Mouse (Mus musculus) forebrain, embryonic 12.5 days (tissue): ENCODE results near the gene Max. TPM values are rescaled to one million over a fixed set of nuclear protein-coding genes. Genes with fewer than 3 reads are reported as not detected.

Experiments used
- ATAC-seq: fragments of 200-750 bp; cut with Nextera tagmentation; 2 replicates; pipeline ENCODE4 v1.8.0; 2017; ENCODE audit warnings: moderate TSS enrichment; ENCODE audit not compliant: low FRiP score
- H3K27ac ChIP-seq: fragments of 300-500 bp; sonication (generic); 2 replicates; pipeline ENCODE4 v1.5.1; 2016; ENCODE audit warnings: mild to moderate bottlenecking
- H3K27me3 ChIP-seq: fragments of 300-500 bp; sonication (generic); 2 replicates; pipeline ENCODE4 v1.6.1; 2016; ENCODE audit warnings: mild to moderate bottlenecking
- H3K36me3 ChIP-seq: fragments of 300-500 bp; sonication (generic); replicated peaks from 2 replicates; pipeline ENCODE4 v1.6.1; 2016; ENCODE audit warnings: mild to moderate bottlenecking
- H3K4me1 ChIP-seq: fragments of 300-500 bp; sonication (generic); 2 replicates; pipeline ENCODE4 v1.6.1; 2016
- H3K4me2 ChIP-seq: fragments of 300-500 bp; sonication (generic); 2 replicates; pipeline ENCODE4 v1.6.1; 2016; ENCODE audit warnings: mild to moderate bottlenecking, moderate library complexity
- H3K4me3 ChIP-seq: fragments of 300-500 bp; sonication (generic); replicated peaks from 2 replicates; pipeline ENCODE4 v1.5.1; 2016; ENCODE audit warnings: mild to moderate bottlenecking
- H3K9ac ChIP-seq: fragments of 300-500 bp; sonication (generic); 2 replicates; pipeline ENCODE4 v1.6.1; 2016; ENCODE audit warnings: mild to moderate bottlenecking
- H3K9me3 ChIP-seq: fragments of 300-500 bp; sonication (generic); 2 replicates; pipeline ENCODE4 v1.6.1; 2016
- WGBS: fragments of 180-500 bp; shearing (Covaris S2); methylation state at CpG from one replicate; pipeline ENCODE4 v1.1.7; 2016; 5-methylcytosine and 5-hydroxymethylcytosine counted together
- polyA plus RNA-seq: library from polyadenylated mRNA; unstranded; fragments of >200 nt; fragmentation: Nextera tagmentation; extraction: Ambion mirVana; gene quantifications from 2 replicates; pipeline ENCODE4 v1.2.1, GENCODE M21; 2016

Gene Max
- polyA plus RNA-seq, 1 experiment from 2014 or later: 23.4 TPM

DNA sequence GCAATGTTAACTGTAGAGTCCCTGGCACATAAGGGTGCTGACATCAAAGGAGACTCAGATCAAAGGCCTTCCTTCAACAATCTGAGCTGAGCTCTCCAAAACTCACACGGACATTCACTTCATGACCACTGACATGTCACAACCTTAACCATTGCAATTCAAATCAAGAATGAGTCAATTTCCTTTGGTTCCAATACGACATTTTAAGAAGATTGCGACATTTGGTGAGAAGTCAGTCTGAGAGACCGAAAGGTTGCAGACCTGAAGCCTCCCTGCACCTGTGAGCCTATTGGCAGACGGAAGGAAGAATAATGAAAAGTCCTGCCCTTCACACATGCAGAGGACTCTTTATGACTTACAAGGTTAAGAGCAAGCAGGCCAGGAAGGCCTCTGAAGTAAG is 11.7 kb downstream of the Max start:
- no peak overlapping the region for H3K4me3 ChIP-seq
- H3K27ac ChIP-seq: no peak overlapping the region
- H3K36me3 ChIP-seq: peaks cover 74% of the 10 kb centered on the region
- 93% methylated on average over 5 of the region's 5 CpGs for WGBS
- H3K9me3 ChIP-seq: no peaks in the 10 kb centered on the region
- no peaks in the 10 kb centered on the region for H3K27me3 ChIP-seq
- H3K9ac ChIP-seq: no peak overlapping the region
- H3K4me2 ChIP-seq: no peak overlapping the region
- no peak for ATAC-seq
- no peaks in the 10 kb centered on the region for H3K4me1 ChIP-seq

DNA sequence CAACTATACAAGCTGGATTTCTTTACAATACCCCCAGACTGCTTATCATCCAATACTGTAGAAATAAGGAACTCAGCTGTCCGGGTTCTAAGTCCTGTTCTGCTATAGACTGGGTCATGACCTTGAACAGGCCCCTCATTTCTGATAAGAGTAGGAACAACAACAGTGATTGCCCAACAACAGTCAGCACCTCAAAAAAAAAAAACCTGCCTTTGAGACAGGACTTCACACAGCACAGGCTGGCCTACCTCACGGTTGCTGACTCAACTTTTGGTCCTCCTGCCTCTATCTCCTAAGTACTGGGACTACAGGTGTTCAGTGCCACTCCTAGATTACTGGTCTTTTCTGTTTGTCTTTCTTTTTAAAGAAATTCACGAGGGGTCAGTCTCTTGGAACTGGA is 13.2 kb downstream of the Max start:
- WGBS: 88% methylated on average over 3 of the region's 3 CpGs
- no peak for ATAC-seq

DNA sequence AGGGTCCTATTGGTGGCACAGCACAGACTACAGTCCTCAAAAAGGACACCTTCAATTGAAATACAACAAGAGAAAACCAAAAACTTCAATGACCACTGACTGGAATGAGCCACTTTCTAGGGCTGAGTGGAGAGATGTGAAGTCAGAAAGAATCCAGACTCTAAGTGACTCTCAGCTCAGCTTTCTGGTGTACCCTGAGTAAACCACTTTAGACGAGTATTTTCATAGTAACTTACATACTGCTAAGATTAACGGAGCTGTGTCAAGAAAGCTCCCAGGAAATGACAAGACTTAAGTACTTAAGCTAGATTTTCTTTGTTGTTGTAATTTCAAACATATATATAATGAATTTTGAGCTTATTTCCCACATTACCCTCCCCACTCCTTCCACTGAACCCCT is 13.8 kb downstream of the Max start:
- Histone ChIP-seq H3K9ac (no peak overlapping the region), H3K4me2 (no peak overlapping the region), H3K4me3 (no peak overlapping the region), H3K27ac (no peak overlapping the region), H3K27me3 (no peaks in the 10 kb centered on the region), H3K4me1 (no peaks in the 10 kb centered on the region), H3K36me3 (peaks cover 88% of the 10 kb centered on the region), H3K9me3 (no peaks in the 10 kb centered on the region)
- ATAC-seq: no peak
- WGBS: 85% methylated on average over 2 of the region's 2 CpGs

More for the DNA sequence above, 13.2 kb downstream of the Max start:
- Histone ChIP-seq H3K36me3 (peaks cover 82% of the 10 kb centered on the region), H3K4me1 (no peaks in the 10 kb centered on the region), H3K27ac (no peak overlapping the region), H3K4me3 (no peak overlapping the region), H3K9me3 (no peaks in the 10 kb centered on the region), H3K4me2 (no peak overlapping the region), H3K27me3 (no peaks in the 10 kb centered on the region), H3K9ac (no peak overlapping the region)

DNA sequence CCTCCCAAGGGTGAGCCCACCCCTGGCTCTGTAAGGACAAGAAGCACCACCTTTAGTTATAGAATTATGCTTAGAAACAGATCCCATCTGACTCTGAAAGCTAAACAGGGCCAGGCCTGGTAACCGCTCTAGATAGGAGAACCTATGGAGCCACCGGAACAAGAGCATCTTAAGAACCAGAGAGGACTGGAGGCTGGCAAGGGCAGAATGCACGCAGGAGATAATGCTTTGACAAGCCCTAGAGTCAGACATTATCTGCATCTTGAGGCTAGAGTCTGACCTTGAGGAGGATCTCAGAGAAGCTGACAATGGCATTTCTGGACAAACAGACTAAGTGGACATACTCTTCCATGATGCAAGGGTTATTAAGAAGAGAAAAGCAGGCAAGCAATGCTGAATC is 14.5 kb downstream of the Max start:
- WGBS: 94% methylated on average over 3 of the region's 3 CpGs
- Histone ChIP-seq H3K4me3 (no peak overlapping the region), H3K9ac (no peak overlapping the region), H3K27me3 (no peaks in the 10 kb centered on the region), H3K9me3 (no peaks in the 10 kb centered on the region), H3K36me3 (peaks cover 88% of the 10 kb centered on the region), H3K4me1 (no peaks in the 10 kb centered on the region), H3K4me2 (no peak overlapping the region), H3K27ac (no peak overlapping the region)
- no peak for ATAC-seq

DNA sequence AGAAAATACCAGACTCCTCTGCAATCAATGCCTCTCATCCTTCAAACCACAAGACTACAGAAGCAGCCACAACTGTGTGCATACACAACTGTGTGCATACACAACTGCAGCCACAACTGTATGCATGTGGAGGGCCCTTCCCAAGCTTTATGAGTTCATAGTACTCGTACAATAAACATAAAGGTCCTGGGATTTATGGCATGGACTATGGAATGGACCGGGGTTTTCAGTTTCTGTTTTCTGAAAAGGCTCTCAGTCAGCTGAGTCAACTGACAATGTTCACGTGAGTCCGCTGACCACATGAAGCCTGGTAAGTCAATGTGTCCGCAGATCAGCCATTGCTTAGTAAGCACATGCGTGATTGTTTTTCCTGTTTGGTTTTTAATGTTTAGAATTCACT is 18.5 kb downstream of the Max start:
- Histone ChIP-seq H3K4me2 (no peak overlapping the region), H3K36me3 (peaks cover 89% of the 10 kb centered on the region), H3K9ac (no peak overlapping the region), H3K27me3 (no peaks in the 10 kb centered on the region), H3K4me3 (no peak overlapping the region), H3K4me1 (no peaks in the 10 kb centered on the region), H3K9me3 (no peaks in the 10 kb centered on the region), H3K27ac (no peak overlapping the region)
- 93% methylated on average over 6 of the region's 6 CpGs for WGBS
- no peak for ATAC-seq

DNA sequence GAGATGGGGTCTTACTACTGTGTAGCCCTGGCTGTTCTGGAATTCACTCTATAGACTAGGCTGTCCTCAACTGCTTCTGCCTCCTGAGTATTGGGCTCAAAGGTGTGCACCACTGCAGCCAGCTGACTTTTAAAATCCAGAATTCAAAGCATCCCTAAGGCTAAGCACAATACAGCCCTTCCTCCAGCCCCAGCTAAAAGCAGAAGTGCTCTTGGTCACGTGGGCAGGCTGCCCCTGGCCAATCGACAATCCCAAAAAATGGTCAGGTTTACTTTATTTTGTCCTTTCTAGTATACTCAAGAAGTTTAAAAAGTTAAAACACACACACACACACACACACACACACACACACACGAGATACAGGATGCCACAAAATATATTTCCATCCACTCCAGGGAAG is 19.0 kb downstream of the Max start:
- no peak overlapping the region for H3K4me3 ChIP-seq
- peaks cover 91% of the 10 kb centered on the region for H3K36me3 ChIP-seq
- no peaks in the 10 kb centered on the region for H3K4me1 ChIP-seq
- no peaks in the 10 kb centered on the region for H3K27me3 ChIP-seq
- no peak overlapping the region for H3K4me2 ChIP-seq
- no peaks in the 10 kb centered on the region for H3K9me3 ChIP-seq
- H3K9ac ChIP-seq: no peak overlapping the region
- no peak overlapping the region for H3K27ac ChIP-seq
- no peak for ATAC-seq
- WGBS: 82% methylated on average over 3 of the region's 3 CpGs

DNA sequence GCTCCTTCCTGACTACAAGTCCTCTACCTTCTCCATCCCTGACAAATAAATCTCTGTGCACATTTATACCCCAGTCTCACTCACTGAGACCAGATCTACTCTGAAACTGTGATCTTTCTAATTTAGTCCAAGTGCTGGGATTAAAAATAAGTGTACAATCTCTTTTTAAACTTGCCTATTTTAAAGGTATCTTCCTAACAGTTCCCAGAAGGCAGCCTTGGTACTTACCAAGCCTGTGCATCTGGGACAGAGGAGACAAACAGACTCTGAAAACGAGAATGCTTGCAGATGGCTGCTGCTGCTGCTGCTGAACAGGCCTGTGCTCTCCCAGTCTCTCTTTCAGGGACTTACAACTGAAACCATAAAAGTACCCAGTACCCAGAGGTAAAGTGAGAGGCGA is 19.5 kb downstream of the Max start:
- Histone ChIP-seq H3K36me3 (peaks cover 90% of the 10 kb centered on the region), H3K4me1 (no peaks in the 10 kb centered on the region), H3K4me2 (no peak overlapping the region), H3K9me3 (no peaks in the 10 kb centered on the region), H3K27ac (no peak overlapping the region), H3K27me3 (no peaks in the 10 kb centered on the region), H3K4me3 (no peak overlapping the region), H3K9ac (no peak overlapping the region)
- 84% methylated on average over 2 of the region's 2 CpGs for WGBS
- no peak for ATAC-seq

DNA sequence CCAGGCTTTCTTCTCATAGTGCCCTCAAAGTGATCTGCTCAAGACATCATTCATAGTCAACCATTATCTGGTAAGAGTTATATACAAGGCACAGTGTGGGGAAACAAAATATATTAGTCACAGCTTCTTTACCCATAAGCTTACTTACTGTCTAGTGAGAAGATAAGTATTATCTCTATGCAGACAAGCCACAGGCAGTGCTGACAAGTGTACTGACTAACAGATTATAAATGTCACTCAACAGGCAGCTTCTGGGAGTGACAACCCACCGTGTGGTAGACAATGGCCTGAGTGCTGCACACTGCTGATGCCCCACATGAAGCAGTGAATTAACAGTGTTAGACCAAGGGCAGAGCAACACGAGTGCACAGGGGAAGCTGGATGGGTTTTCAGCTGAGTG is 20.5 kb downstream of the Max start:
- 74% methylated on average over 2 of the region's 2 CpGs for WGBS
- H3K4me2 ChIP-seq: no peak overlapping the region
- peaks cover 97% of the 10 kb centered on the region for H3K36me3 ChIP-seq
- H3K9me3 ChIP-seq: no peaks in the 10 kb centered on the region
- H3K27ac ChIP-seq: no peak overlapping the region
- no peaks in the 10 kb centered on the region for H3K27me3 ChIP-seq
- H3K9ac ChIP-seq: no peak overlapping the region
- no peaks in the 10 kb centered on the region for H3K4me1 ChIP-seq
- no peak for ATAC-seq
- no peak overlapping the region for H3K4me3 ChIP-seq

DNA sequence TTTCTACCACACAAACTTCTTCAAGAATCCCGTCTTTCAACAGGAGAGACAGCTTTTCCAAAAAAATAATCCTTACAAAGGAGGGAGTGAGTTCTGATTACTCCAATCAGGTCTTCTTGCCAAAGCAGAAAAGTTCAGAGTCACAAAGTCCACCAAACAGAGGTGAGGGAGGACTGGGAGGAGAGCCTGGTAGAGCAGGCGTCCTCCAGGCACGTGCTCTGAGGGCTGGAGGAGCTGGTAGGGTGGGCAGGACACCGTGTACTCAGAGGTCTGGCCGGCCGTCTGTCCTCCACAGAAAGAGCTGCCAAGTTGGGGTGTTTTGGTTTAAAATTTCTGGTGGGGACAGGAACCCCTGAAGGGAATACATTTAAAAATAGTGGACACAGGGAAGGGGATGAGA is 24.0 kb downstream of the Max start:
- H3K27ac ChIP-seq: no peak overlapping the region
- H3K27me3 ChIP-seq: no peaks in the 10 kb centered on the region
- H3K36me3 ChIP-seq: peaks cover 75% of the 10 kb centered on the region
- no peak overlapping the region for H3K4me2 ChIP-seq
- no peaks in the 10 kb centered on the region for H3K4me1 ChIP-seq
- H3K4me3 ChIP-seq: no peak overlapping the region
- H3K9ac ChIP-seq: no peak overlapping the region
- WGBS: 95% methylated on average over 6 of the region's 6 CpGs
- ATAC-seq: no peak
- H3K9me3 ChIP-seq: no peaks in the 10 kb centered on the region

DNA sequence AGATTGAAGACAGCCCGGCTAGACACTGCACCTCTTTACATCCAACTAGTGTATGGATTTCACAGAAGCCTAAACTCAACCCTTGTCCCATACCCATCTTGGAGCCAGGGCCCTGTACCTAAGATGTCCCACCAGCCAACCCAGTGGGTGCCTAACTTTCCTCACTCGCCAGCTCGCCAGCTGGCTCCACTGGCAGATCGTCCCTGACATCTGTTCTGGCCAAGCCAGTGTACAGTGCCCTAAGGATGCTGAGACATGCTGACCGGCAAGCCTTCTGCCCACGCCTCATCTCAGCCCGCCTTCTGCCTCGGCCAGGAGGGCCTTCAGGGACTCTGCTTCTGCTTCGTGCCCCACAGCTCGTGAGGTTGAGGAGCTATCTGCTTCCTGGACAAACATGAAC is 25.8 kb downstream of the Max start:
- Histone ChIP-seq H3K4me2 (no peak overlapping the region), H3K4me3 (no peak overlapping the region), H3K9me3 (no peaks in the 10 kb centered on the region), H3K9ac (no peak overlapping the region), H3K4me1 (no peaks in the 10 kb centered on the region), H3K36me3 (peaks cover 58% of the 10 kb centered on the region), H3K27ac (no peak overlapping the region), H3K27me3 (no peaks in the 10 kb centered on the region)
- WGBS: 95% methylated on average over 10 of the region's 10 CpGs
- ATAC-seq: no peak

DNA sequence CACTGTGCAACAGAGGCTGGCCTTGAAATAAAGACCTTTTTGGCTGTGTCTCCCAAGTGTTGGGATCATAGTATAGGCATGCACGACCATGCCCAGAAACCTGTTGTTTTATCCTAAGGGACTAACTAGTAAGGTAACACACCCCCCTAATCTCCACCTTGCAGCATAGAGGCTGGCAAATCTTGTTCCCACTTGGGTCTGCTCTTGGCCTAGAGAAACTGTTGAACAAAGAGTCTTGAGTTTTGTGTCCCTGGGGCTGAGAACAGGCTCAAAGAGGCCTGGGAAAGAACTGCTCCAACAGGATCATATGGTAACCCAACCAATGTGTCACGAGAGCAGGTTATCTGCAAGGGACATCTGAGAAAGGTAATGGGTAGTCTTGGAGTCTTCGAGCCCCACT is 27.6 kb downstream of the Max start:
- ATAC-seq: no peak

DNA sequence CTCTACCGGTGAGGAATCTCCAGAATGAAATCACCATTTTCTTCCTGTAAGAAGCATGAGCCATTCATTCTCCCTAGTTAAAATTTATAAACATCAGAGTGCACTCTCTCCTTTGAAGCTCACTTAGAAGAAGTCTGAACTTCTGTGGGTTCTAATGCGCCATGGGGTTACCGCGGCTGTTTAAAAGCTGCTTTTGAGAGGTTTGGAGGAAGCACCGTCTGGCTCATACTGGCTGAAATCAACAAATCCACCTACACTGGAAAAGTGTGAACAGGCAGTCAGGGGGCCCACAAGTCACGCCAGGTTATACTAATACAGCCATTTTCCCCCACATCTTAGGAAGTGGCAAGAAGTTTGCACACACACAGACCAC is 29.3 kb downstream of the Max start:
- H3K4me3 ChIP-seq: no peak overlapping the region
- no peaks in the 10 kb centered on the region for H3K27me3 ChIP-seq
- 92% methylated on average over 6 of the region's 6 CpGs for WGBS
- no peaks in the 10 kb centered on the region; the same call in 1 of the 2 replicates for H3K4me1 ChIP-seq
- no peak for ATAC-seq
- H3K4me2 ChIP-seq: no peak overlapping the region
- H3K36me3 ChIP-seq: peaks cover 23% of the 10 kb centered on the region
- no peak overlapping the region for H3K9ac ChIP-seq
- H3K27ac ChIP-seq: no peak overlapping the region
- H3K9me3 ChIP-seq: no peaks in the 10 kb centered on the region

More for the DNA sequence above, 27.6 kb downstream of the Max start:
- Histone ChIP-seq H3K4me1 (no peaks in the 10 kb centered on the region; the same call in 1 of the 2 replicates), H3K4me2 (no peak overlapping the region), H3K9me3 (no peaks in the 10 kb centered on the region), H3K27ac (no peak overlapping the region), H3K9ac (no peak overlapping the region), H3K36me3 (peaks cover 41% of the 10 kb centered on the region), H3K27me3 (no peaks in the 10 kb centered on the region), H3K4me3 (no peak overlapping the region)
- 93% methylated on average over 3 of the region's 3 CpGs for WGBS

DNA sequence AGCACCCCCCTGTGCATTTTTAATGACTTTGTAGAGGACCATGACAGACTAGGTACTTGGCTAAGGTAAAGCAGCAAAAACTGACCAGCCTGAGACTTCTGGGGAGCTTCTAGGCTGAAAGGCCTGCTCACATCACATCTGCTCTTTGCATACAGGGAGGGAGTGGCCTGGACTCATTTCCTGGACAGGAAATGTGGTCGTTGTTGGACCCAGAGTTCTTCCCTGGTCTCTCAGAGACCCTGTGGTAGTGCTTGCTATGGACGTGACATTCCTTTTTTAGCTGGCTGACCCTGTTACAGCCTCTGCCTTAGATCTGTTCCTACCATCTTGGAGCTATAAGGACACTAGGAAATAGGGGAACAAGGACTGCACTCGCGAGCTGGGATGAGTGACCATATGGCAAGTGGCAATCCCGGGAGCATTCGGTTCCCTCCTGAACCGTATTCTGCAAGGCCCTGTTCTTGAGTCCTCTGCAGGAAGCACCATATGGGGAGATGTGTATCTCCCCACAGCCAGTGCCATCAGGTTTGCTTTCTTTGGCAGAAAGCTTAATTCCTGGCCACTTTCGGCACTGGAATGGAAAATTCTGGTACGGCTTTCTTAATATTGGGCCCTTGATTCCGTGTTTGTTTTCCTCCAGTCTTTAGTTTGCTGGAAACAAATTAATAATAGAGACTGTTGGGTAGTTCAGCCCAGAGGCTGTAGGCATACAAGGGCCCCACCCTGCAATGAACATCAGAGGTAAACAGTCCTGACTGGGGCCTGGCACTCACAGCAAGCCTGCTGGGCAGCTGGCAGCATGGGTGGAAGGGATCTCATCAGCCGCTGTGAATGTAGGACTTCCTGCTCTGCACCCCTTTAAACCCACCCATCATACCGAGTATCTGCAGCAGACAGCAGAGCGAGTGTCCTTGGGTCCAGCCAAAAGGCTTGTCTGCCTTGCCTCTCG is 30.0 kb downstream of the Max start:
- no peaks in the 10 kb centered on the region for H3K27me3 ChIP-seq
- H3K4me3 ChIP-seq: no peak overlapping the region
- no peak overlapping the region for H3K27ac ChIP-seq
- peaks cover 18% of the 10 kb centered on the region for H3K36me3 ChIP-seq
- H3K9ac ChIP-seq: no peak overlapping the region
- no peak overlapping the region for H3K4me2 ChIP-seq
- H3K4me1 ChIP-seq: no peaks in the 10 kb centered on the region; the same call in 1 of the 2 replicates
- no peak for ATAC-seq
- 89% methylated on average over 14 of the region's 14 CpGs for WGBS
- H3K9me3 ChIP-seq: no peaks in the 10 kb centered on the region
